Mouse (Mus musculus): Measurements from ENCODE around the gene Kazn. TPM values are rescaled to one million over a fixed set of nuclear protein-coding genes. Genes with fewer than 3 reads are reported as not detected.

The Kazn gene
- polyA plus RNA-seq, 1 experiment from 2014 or later = 5.8 TPM

DNA sequence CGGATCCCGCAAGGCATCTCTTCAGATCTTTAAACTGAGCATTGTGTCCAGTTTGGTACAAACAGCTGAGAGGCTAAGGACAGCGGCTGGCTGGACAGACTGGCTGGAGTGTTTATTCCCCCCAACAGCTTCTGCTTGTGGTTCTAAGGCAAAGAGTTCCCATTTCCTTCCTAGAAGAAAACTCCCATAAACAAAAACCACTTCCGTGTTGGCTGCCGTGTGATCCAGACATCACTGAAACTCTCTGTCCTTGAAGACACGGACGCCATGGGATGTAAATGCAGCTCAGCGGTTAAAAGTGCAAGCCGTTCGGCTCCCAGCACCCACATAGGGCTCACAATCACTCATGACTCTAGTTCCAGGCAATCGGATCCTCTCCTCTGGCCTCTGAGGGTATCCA lies 3.8 kb downstream of the Kazn start:
- H3K4me2 ChIP-seq (ENCODE audit: low read depth, low read length) = no peak overlapping the region
- peaks cover 12% of the 10 kb centered on the region for H3K4me1 ChIP-seq (ENCODE audit: control insufficient read depth, insufficient read depth, low read length)
- WGBS = 81% methylated on average over 11 of the region's 11 CpGs
- H3K9ac ChIP-seq (ENCODE audit: low read length) = no peak overlapping the region
- no peaks in the 10 kb centered on the region for H3K27me3 ChIP-seq (ENCODE audit: control insufficient read depth, insufficient read depth, low read length)
- H3K9me3 ChIP-seq (replicated peaks; ENCODE audit: control insufficient read depth, low read length) = no peaks in the 10 kb centered on the region
- H3K4me3 ChIP-seq (ENCODE audit: low read length) = no peak overlapping the region
- ATAC-seq (replicated peaks; ENCODE audit: extremely low read depth, insufficient read depth, low FRiP score) = no peak
- H3K27ac ChIP-seq (ENCODE audit: low read length) = no peak overlapping the region
- no peaks in the 10 kb centered on the region for H3K36me3 ChIP-seq (ENCODE audit: control insufficient read depth, insufficient read depth)

GRCm38 (mm10) chr4:142234828-142235227 lies 4.4 kb downstream of the Kazn start:
- H3K9me3 ChIP-seq (replicated peaks; ENCODE audit: control insufficient read depth, low read length) = no peaks in the 10 kb centered on the region
- H3K27ac ChIP-seq (ENCODE audit: low read length) = no peak overlapping the region
- no peaks in the 10 kb centered on the region for H3K36me3 ChIP-seq (ENCODE audit: control insufficient read depth, insufficient read depth)
- no peak overlapping the region for H3K4me2 ChIP-seq (ENCODE audit: low read depth, low read length)
- H3K9ac ChIP-seq (ENCODE audit: low read length) = no peak overlapping the region
- no peaks in the 10 kb centered on the region for H3K27me3 ChIP-seq (ENCODE audit: control insufficient read depth, insufficient read depth, low read length)
- ATAC-seq (replicated peaks; ENCODE audit: extremely low read depth, insufficient read depth, low FRiP score) = no peak
- 78% methylated on average over 9 of the region's 9 CpGs for WGBS
- peaks cover 13% of the 10 kb centered on the region for H3K4me1 ChIP-seq (ENCODE audit: control insufficient read depth, insufficient read depth, low read length)
- no peak overlapping the region for H3K4me3 ChIP-seq (ENCODE audit: low read length)

DNA sequence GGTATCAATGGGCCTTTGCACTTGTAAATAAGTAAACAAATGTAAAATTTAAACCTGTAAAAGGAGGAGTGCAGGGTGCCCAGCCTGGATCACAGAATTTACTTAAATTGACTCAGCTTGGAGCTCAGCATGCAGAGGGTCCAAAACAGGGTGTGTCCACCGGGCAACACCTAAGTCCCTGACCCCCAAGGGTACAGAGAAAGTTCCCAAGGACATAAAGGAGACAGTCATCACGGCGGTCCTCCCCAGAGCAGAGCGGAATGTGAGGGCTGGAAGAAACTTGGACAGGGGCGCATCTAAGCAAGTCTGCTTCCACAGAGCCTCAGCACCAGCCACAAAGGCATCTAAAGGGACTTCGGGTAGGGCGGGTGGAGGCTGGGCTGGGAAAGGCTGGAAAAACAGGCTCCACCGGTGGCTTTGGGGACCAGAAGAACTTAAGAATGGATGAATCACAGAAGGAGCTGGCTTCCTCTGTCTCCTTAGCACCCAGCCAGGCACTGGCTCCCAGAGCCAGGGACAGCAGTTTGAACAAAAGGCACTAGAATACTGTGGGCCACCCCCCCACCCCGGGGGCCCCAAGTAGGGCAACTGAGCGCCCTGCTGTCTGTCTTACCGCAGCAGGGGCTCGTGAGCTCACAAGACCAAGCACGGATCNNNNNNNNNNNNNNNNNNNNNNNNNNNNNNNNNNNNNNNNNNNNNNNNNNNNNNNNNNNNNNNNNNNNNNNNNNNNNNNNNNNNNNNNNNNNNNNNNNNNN lies 10.2 kb downstream of the Kazn start:
- Histone ChIP-seq H3K9ac (ENCODE audit: low read length) (peak overlapping the region; percentile 41), H3K4me2 (ENCODE audit: low read depth, low read length) (no peak overlapping the region), H3K9me3 (replicated peaks; ENCODE audit: control insufficient read depth, low read length) (no peaks in the 10 kb centered on the region), H3K27ac (ENCODE audit: low read length) (peak overlapping the region; percentile 35; the same call in 1 of the 2 replicates), H3K4me1 (ENCODE audit: control insufficient read depth, insufficient read depth, low read length) (peaks cover 29% of the 10 kb centered on the region), H3K4me3 (ENCODE audit: low read length) (no peak overlapping the region), H3K36me3 (ENCODE audit: control insufficient read depth, insufficient read depth) (no peaks in the 10 kb centered on the region), H3K27me3 (ENCODE audit: control insufficient read depth, insufficient read depth, low read length) (no peaks in the 10 kb centered on the region)
- no peak for ATAC-seq (replicated peaks; ENCODE audit: extremely low read depth, insufficient read depth, low FRiP score)
- WGBS = 25% methylated on average over 13 of the region's 13 CpGs

DNA sequence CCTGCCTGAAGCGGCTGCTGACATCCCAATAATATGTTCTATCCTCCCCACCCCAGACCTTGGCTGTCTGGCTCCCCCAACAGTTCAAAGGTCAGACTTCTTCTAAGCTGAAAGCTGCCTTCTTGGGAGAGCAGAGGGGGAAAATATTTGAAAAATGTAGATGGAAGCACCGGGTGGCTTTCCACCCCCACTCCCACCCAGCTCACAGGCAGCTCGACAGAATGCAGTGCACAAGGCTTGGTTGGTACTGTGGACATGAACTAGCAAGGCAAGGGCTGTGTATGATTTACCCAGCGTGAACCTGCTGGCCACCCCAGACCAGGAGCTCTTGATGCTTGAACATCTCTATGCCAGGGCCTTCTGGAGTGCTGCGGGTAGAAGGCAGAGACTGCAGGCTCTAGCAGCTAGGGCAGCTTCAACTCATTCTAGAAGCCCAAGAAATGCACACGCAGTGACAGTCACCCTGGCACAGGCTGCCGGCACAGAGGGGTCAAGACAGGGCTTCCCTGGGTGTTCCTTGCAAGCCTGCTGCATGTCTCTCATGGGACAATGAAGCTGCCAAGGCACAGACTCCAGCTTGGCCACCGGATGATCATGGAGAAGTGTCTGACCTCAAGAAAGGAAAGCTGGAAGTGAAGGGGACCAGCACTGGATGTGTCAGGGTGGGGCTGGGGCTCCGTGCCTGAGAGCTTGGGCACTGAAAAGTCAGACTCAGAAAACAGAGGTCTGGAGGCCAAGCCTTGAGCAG lies 15.1 kb downstream of the Kazn start:
- Histone ChIP-seq H3K9ac (ENCODE audit: low read length) (no peak overlapping the region), H3K4me1 (ENCODE audit: control insufficient read depth, insufficient read depth, low read length) (peaks cover 38% of the 10 kb centered on the region), H3K27me3 (ENCODE audit: control insufficient read depth, insufficient read depth, low read length) (no peaks in the 10 kb centered on the region), H3K27ac (ENCODE audit: low read length) (no peak overlapping the region), H3K9me3 (replicated peaks; ENCODE audit: control insufficient read depth, low read length) (no peaks in the 10 kb centered on the region), H3K4me2 (ENCODE audit: low read depth, low read length) (no peak overlapping the region), H3K4me3 (ENCODE audit: low read length) (no peak overlapping the region), H3K36me3 (ENCODE audit: control insufficient read depth, insufficient read depth) (no peaks in the 10 kb centered on the region)
- 50% methylated on average over 9 of the region's 9 CpGs for WGBS
- ATAC-seq (replicated peaks; ENCODE audit: extremely low read depth, insufficient read depth, low FRiP score) = no peak

- H3K27ac ChIP-seq (ENCODE audit: low read length) = no peak overlapping the region
- H3K4me1 ChIP-seq (ENCODE audit: control insufficient read depth, insufficient read depth, low read length) = peaks cover 31% of the 10 kb centered on the region
- H3K4me3 ChIP-seq (ENCODE audit: low read length) = no peak overlapping the region
- no peaks in the 10 kb centered on the region for H3K9me3 ChIP-seq (replicated peaks; ENCODE audit: control insufficient read depth, low read length)
- 64% methylated on average over 1 of the region's 1 CpGs for WGBS
- no peak overlapping the region for H3K4me2 ChIP-seq (ENCODE audit: low read depth, low read length)
- no peaks in the 10 kb centered on the region for H3K36me3 ChIP-seq (ENCODE audit: control insufficient read depth, insufficient read depth)
- no peak overlapping the region for H3K9ac ChIP-seq (ENCODE audit: low read length)
- no peak for ATAC-seq (replicated peaks; ENCODE audit: extremely low read depth, insufficient read depth, low FRiP score)
- no peaks in the 10 kb centered on the region for H3K27me3 ChIP-seq (ENCODE audit: control insufficient read depth, insufficient read depth, low read length)
These were observed 16.8 kb downstream of the Kazn start for GRCm38 (mm10) chr4:142222385-142222784.

DNA sequence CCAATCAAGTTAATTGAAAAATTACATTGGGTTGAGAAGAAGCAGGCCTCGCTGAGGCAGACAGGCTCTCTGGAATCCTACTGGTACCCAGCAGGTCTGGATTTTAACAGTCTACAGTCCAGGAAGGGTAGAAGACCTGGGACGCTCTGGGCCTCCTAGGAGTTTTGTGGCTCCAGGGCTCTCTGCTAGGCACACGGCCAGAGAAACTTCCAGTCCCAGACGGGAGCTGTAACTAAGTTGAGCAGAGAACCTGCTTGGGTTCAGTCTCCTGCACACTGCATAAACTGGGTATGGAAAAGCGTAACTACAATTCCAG lies 17.5 kb downstream of the Kazn start:
- Histone ChIP-seq H3K4me2 (ENCODE audit: low read depth, low read length) (no peak overlapping the region), H3K27me3 (ENCODE audit: control insufficient read depth, insufficient read depth, low read length) (no peaks in the 10 kb centered on the region), H3K27ac (ENCODE audit: low read length) (0 out of 2 replicates have a peak overlapping the region, but pooled peaks have one; percentile 34), H3K4me1 (ENCODE audit: control insufficient read depth, insufficient read depth, low read length) (peaks cover 31% of the 10 kb centered on the region), H3K4me3 (ENCODE audit: low read length) (no peak overlapping the region), H3K36me3 (ENCODE audit: control insufficient read depth, insufficient read depth) (no peaks in the 10 kb centered on the region), H3K9ac (ENCODE audit: low read length) (no peak overlapping the region), H3K9me3 (replicated peaks; ENCODE audit: control insufficient read depth, low read length) (no peaks in the 10 kb centered on the region)
- 41% methylated on average over 5 of the region's 5 CpGs for WGBS
- no peak for ATAC-seq (replicated peaks; ENCODE audit: extremely low read depth, insufficient read depth, low FRiP score)

GRCm38 (mm10) chr4:142221025-142221756 lies 18.0 kb downstream of the Kazn start:
- Histone ChIP-seq H3K27ac (ENCODE audit: low read length) (no peak overlapping the region), H3K36me3 (ENCODE audit: control insufficient read depth, insufficient read depth) (no peaks in the 10 kb centered on the region), H3K4me1 (ENCODE audit: control insufficient read depth, insufficient read depth, low read length) (peaks cover 31% of the 10 kb centered on the region), H3K27me3 (ENCODE audit: control insufficient read depth, insufficient read depth, low read length) (no peaks in the 10 kb centered on the region), H3K4me2 (ENCODE audit: low read depth, low read length) (no peak overlapping the region), H3K9ac (ENCODE audit: low read length) (no peak overlapping the region), H3K4me3 (ENCODE audit: low read length) (no peak overlapping the region), H3K9me3 (replicated peaks; ENCODE audit: control insufficient read depth, low read length) (no peaks in the 10 kb centered on the region)
- 44% methylated on average over 18 of the region's 18 CpGs for WGBS
- no peak; the same call in 1 of the 2 replicates for ATAC-seq (replicated peaks; ENCODE audit: extremely low read depth, insufficient read depth, low FRiP score)

- Histone ChIP-seq H3K4me1 (ENCODE audit: control insufficient read depth, insufficient read depth, low read length) (peaks cover 21% of the 10 kb centered on the region), H3K27me3 (ENCODE audit: control insufficient read depth, insufficient read depth, low read length) (no peaks in the 10 kb centered on the region), H3K4me2 (ENCODE audit: low read depth, low read length) (no peak overlapping the region), H3K36me3 (ENCODE audit: control insufficient read depth, insufficient read depth) (no peaks in the 10 kb centered on the region), H3K9ac (ENCODE audit: low read length) (no peak overlapping the region), H3K4me3 (ENCODE audit: low read length) (no peak overlapping the region), H3K9me3 (replicated peaks; ENCODE audit: control insufficient read depth, low read length) (no peaks in the 10 kb centered on the region), H3K27ac (ENCODE audit: low read length) (no peak overlapping the region)
- WGBS = 78% methylated on average over 8 of the region's 8 CpGs
- ATAC-seq (replicated peaks; ENCODE audit: extremely low read depth, insufficient read depth, low FRiP score) = no peak
These were observed 20.2 kb downstream of the Kazn start for GRCm38 (mm10) chr4:142218997-142219396.

GRCm38 (mm10) chr4:142217048-142217447 lies 22.2 kb downstream of the Kazn start:
- Histone ChIP-seq H3K4me3 (ENCODE audit: low read length) (no peak overlapping the region), H3K27ac (ENCODE audit: low read length) (no peak overlapping the region), H3K9ac (ENCODE audit: low read length) (no peak overlapping the region), H3K4me2 (ENCODE audit: low read depth, low read length) (no peak overlapping the region), H3K9me3 (replicated peaks; ENCODE audit: control insufficient read depth, low read length) (no peaks in the 10 kb centered on the region), H3K27me3 (ENCODE audit: control insufficient read depth, insufficient read depth, low read length) (no peaks in the 10 kb centered on the region), H3K4me1 (ENCODE audit: control insufficient read depth, insufficient read depth, low read length) (peaks cover 16% of the 10 kb centered on the region), H3K36me3 (ENCODE audit: control insufficient read depth, insufficient read depth) (no peaks in the 10 kb centered on the region)
- WGBS = 76% methylated on average over 6 of the region's 6 CpGs
- no peak for ATAC-seq (replicated peaks; ENCODE audit: extremely low read depth, insufficient read depth, low FRiP score)

All from heart, embryonic 16.5 days (tissue).